Mouse (Mus musculus): ENCODE results near the gene Tmem108. TPM values are rescaled to one million over a fixed set of nuclear protein-coding genes. Genes with fewer than 3 reads are reported as not detected.
A peak's percentile ranks its signal among the peaks of the same experiment; 100 is the strongest.

Tmem108 gene
- total and polyA plus RNA-seq, 3 experiments: 4.4 to 10.5 (median 4.9) TPM

- no peak for DNase-seq
Observed at GRCm38 (mm10) chr9:103584865-103585264, 176.8 kb downstream of the Tmem108 start.

GRCm38 (mm10) chr9:103582249-103582961 lies 179.2 kb downstream of the Tmem108 start:
- no peak for DNase-seq

GRCm38 (mm10) chr9:103580621-103581020 lies 181.0 kb downstream of the Tmem108 start:
- no peak for DNase-seq

GRCm38 (mm10) chr9:103580186-103580585 lies 181.5 kb downstream of the Tmem108 start:
- DNase-seq: no peak

GRCm38 (mm10) chr9:103579411-103580026 lies 182.1 kb downstream of the Tmem108 start:
- no peak for DNase-seq

- no peak for DNase-seq
Observed at GRCm38 (mm10) chr9:103577731-103578130, 183.9 kb downstream of the Tmem108 start.

GRCm38 (mm10) chr9:103577181-103577580 lies 184.5 kb downstream of the Tmem108 start:
- no peak for DNase-seq

GRCm38 (mm10) chr9:103575901-103576300 lies 185.7 kb downstream of the Tmem108 start:
- DNase-seq: no peak

GRCm38 (mm10) chr9:103573994-103574750 lies 187.5 kb downstream of the Tmem108 start:
- no peak for DNase-seq

GRCm38 (mm10) chr9:103570158-103570741 lies 191.4 kb downstream of the Tmem108 start:
- no peak for DNase-seq

- no peak for DNase-seq
Observed at GRCm38 (mm10) chr9:103568983-103569382, 192.7 kb downstream of the Tmem108 start.

GRCm38 (mm10) chr9:103565186-103565585 lies 196.5 kb downstream of the Tmem108 start:
- DNase-seq: no peak

GRCm38 (mm10) chr9:103563864-103564610 lies 197.6 kb downstream of the Tmem108 start:
- peak; percentile 16 for DNase-seq

GRCm38 (mm10) chr9:103562063-103562462 lies 199.6 kb downstream of the Tmem108 start:
- no peak for DNase-seq

GRCm38 (mm10) chr9:103558741-103559140 lies 202.9 kb downstream of the Tmem108 start:
- DNase-seq: no peak

GRCm38 (mm10) chr9:103558240-103558639 lies 203.4 kb downstream of the Tmem108 start:
- no peak for DNase-seq

GRCm38 (mm10) chr9:103557085-103557484 lies 204.6 kb downstream of the Tmem108 start:
- no peak for DNase-seq

- no peak for DNase-seq
Observed at GRCm38 (mm10) chr9:103555334-103555733, 206.3 kb downstream of the Tmem108 start.

- no peak for DNase-seq
Observed at GRCm38 (mm10) chr9:103550661-103551248, 210.9 kb downstream of the Tmem108 start.

GRCm38 (mm10) chr9:103549178-103549577 lies 212.5 kb downstream of the Tmem108 start:
- no peak for DNase-seq

GRCm38 (mm10) chr9:103548606-103549005 lies 213.0 kb downstream of the Tmem108 start:
- no peak for DNase-seq

Data from adrenal gland, adult 2 months (tissue).